Mouse (Mus musculus): ENCODE data around the gene Nfkbie. TPM values are rescaled to one million over a fixed set of nuclear protein-coding genes. Genes with fewer than 3 reads are reported as not detected.

Nfkbie gene
- total and polyA plus RNA-seq, 3 experiments, result 5.9 to 11.1 (median 9.2) TPM

DNA sequence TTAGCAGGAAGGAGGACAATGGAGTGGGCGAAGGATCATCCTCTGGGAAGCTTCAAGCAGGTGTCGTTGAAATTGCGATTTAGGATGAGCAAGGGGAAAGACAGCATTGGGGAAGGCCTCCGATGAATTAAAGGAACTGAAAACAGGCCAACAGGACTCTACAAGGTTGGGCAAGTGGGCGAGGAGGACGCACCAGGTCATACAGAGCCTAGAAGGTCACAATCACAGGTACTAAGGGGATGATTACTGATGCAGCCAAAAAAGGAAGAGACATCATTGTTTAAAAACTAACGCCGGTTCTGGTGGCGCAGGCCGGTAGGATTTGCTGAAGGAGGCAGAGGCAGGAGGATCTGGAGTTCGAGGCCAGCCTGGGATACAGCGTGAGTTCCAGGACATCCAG is 7.7 kb downstream of the Nfkbie start:
- no peak overlapping the region; the same call in 1 of the 2 replicates for H3K4me3 ChIP-seq (ENCODE audit: low read depth, low read length)
- ATAC-seq (ENCODE audit: extremely low read depth, insufficient number of reproducible peaks, low FRiP score, poor library complexity, severe bottlenecking), result no peak
- H3K36me3 ChIP-seq (replicated peaks), result peaks cover 78% of the 10 kb centered on the region
- H3K9me3 ChIP-seq (replicated peaks), result no peaks in the 10 kb centered on the region
- no peak for DNase-seq (ENCODE audit: low spot score)
- peaks cover 54% of the 10 kb centered on the region for H3K4me1 ChIP-seq (ENCODE audit: insufficient read depth, low read depth, low read length)
- no peaks in the 10 kb centered on the region for H3K27me3 ChIP-seq (ENCODE audit: insufficient read depth, low read length)
- no peak for TF ChIP-seq TAL1 (conservative IDR thresholded peaks at IDR 0.05; ENCODE audit: low read depth, low read length)
- no peak for TF ChIP-seq GATA2 (IDR thresholded peaks at IDR 0.05; ENCODE audit: borderline replicate concordance, low read depth, low read length)
- no peak for TF ChIP-seq CTCF (IDR thresholded peaks at IDR 0.05; ENCODE audit: low read depth, low read length)
- no peak for TF ChIP-seq POLR2AphosphoS5 (IDR thresholded peaks at IDR 0.05; ENCODE audit: insufficient replicate concordance, low read depth, low read length)
- no peak for TF ChIP-seq GATA1 (IDR thresholded peaks at IDR 0.05; ENCODE audit: borderline replicate concordance, low read length)

DNA sequence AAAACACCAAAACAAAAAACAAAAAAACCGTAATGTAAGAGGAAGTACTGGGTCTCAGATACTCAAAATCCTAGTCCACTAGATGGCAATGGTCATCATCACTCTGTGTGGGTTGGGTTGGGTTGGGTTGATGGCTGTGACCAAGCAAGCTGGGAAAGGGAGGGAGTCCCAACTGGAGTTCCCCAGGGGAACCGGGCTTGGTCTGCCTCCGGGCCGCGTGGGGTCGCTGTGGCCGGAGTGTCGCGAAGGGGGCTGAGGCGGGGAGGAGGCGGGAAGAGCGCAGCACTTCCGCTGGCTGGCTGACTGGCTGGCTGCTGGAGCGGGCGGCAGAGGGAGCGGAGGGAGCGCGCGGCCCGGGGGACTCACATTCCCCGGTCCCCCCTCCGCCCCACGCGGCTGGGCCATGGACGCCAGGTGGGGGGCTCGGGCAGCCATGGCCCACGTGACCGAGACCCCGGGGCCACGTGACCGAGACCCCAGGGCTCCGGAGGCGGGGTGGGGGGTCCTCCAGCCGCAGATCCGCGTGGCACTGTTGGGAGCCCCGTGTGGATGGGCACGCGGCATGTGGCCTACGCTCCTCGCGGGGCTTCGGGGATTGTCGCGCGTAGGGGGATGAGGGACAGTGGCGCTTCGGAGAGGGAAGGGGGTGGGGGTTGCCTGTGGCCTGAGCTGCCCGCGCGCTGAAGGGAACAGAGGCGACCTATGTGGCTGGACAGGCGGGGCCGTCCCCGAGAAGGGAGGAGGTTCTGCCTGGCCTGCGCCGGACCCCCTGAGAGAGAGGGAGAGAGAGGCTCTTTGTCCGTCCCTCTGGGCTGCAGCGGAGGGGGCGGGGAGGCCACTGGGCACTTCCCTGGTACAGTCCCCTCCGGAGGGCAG is 8.4 kb downstream of the Nfkbie start, which contains the start of gene Slc35b2:
Gene Slc35b2 (plus strand): TSS at position 220 of the 876 bp plus-strand sequence.
- Histone ChIP-seq H3K36me3 (replicated peaks) (peaks cover 78% of the 10 kb centered on the region), H3K9me3 (replicated peaks) (no peaks in the 10 kb centered on the region), H3K4me3 (ENCODE audit: low read depth, low read length) (peak within 1 kb of the TSS; percentile 98), H3K27me3 (ENCODE audit: insufficient read depth, low read length) (no peaks in the 10 kb centered on the region), H3K4me1 (ENCODE audit: insufficient read depth, low read depth, low read length) (peaks cover 56% of the 10 kb centered on the region)
- ATAC-seq (ENCODE audit: extremely low read depth, insufficient number of reproducible peaks, low FRiP score, poor library complexity, severe bottlenecking), result peak; percentile 65
- DNase-seq (ENCODE audit: low spot score), result peak; percentile 91
- TF ChIP-seq TAL1 (conservative IDR thresholded peaks at IDR 0.05; ENCODE audit: low read depth, low read length) (no peak), CTCF (IDR thresholded peaks at IDR 0.05; ENCODE audit: low read depth, low read length) (peak; percentile 43; the same call in 1 of the 2 replicates), POLR2AphosphoS5 (IDR thresholded peaks at IDR 0.05; ENCODE audit: insufficient replicate concordance, low read depth, low read length) (no peak), GATA1 (IDR thresholded peaks at IDR 0.05; ENCODE audit: borderline replicate concordance, low read length) (no peak), GATA2 (IDR thresholded peaks at IDR 0.05; ENCODE audit: borderline replicate concordance, low read depth, low read length) (no peak)

DNA sequence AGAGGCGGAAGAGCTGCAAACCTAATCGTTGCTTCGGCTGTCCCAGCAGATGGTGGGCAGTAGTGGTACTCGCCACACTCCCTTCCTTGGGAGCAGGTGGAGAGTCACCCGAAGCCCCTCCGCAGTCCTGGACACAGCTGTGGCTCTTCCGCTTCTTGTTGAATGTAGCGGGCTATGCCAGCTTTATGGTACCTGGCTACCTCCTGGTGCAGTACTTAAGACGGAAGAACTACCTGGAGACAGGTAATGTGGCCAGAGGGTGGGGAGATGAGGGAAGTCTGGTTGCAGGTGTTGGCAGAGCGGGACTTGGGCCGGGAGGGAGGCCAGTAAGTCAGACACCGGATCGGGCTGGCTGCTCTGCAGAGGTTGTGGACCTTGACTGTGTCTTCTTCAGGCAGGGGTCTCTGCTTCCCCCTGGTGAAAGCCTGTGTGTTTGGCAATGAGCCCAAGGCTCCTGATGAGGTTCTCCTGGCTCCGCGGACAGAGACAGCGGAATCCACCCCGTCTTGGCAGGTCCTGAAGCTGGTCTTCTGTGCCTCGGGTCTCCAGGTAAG is 9.1 kb downstream of the Nfkbie start:
- Histone ChIP-seq H3K4me1 (ENCODE audit: insufficient read depth, low read depth, low read length) (peaks cover 63% of the 10 kb centered on the region), H3K4me3 (ENCODE audit: low read depth, low read length) (peak overlapping the region; percentile 98), H3K9me3 (replicated peaks) (no peaks in the 10 kb centered on the region), H3K27me3 (ENCODE audit: insufficient read depth, low read length) (no peaks in the 10 kb centered on the region), H3K36me3 (replicated peaks) (peaks cover 80% of the 10 kb centered on the region)
- ATAC-seq (ENCODE audit: extremely low read depth, insufficient number of reproducible peaks, low FRiP score, poor library complexity, severe bottlenecking) (no peak), DNase-seq (ENCODE audit: low spot score) (no peak)
- TF ChIP-seq GATA1 (IDR thresholded peaks at IDR 0.05; ENCODE audit: borderline replicate concordance, low read length) (no peak), POLR2AphosphoS5 (IDR thresholded peaks at IDR 0.05; ENCODE audit: insufficient replicate concordance, low read depth, low read length) (peak; percentile 73; the same call in 1 of the 2 replicates)

DNA sequence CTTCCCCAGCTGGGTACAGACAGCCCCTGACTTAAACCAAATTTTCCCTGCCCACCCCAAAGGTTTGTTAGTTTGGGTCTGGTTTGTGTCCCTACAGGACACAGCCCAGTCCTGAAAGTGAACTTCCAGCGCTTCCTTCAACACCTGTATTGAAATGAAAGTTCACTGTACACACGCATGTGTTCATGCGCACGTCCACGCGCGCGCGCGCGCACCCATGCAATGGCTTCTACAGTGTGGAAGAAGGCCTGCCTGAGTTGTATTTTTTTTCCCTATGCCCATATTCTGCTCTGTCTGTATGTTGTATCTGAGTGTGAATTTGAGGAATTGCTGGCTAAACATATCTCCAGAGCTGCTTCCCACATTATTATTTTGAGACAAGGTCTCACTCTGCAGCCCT is 9.6 kb downstream of the Nfkbie start:
- Histone ChIP-seq H3K4me1 (ENCODE audit: insufficient read depth, low read depth, low read length) (peaks cover 68% of the 10 kb centered on the region), H3K36me3 (replicated peaks) (peaks cover 80% of the 10 kb centered on the region), H3K27me3 (ENCODE audit: insufficient read depth, low read length) (no peaks in the 10 kb centered on the region), H3K4me3 (ENCODE audit: low read depth, low read length) (peak overlapping the region; percentile 98), H3K9me3 (replicated peaks) (no peaks in the 10 kb centered on the region)
- DNase-seq (ENCODE audit: low spot score) (no peak), ATAC-seq (ENCODE audit: extremely low read depth, insufficient number of reproducible peaks, low FRiP score, poor library complexity, severe bottlenecking) (no peak)
- TF ChIP-seq POLR2AphosphoS5 (IDR thresholded peaks at IDR 0.05; ENCODE audit: insufficient replicate concordance, low read depth, low read length) (no peak), TAL1 (conservative IDR thresholded peaks at IDR 0.05; ENCODE audit: low read depth, low read length) (no peak)

DNA sequence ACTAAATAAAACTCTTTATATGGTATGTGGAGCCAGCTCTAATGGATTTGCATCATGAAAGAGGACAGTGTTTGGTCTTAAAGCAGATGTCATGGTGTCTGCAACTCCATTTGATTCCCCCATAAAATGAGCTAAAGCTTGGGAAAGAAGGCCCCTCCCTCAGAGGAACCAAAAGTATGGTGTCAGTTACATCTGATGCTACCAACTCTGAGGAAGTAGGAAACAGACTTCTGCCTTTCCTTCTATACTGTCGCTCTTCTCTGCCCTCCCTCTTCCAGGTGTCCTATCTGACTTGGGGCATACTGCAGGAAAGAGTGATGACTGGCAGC is 10.5 kb downstream of the Nfkbie start:
- DNase-seq (ENCODE audit: low spot score) (no peak), ATAC-seq (ENCODE audit: extremely low read depth, insufficient number of reproducible peaks, low FRiP score, poor library complexity, severe bottlenecking) (no peak)
- peak overlapping the region; percentile 47; the same call in 1 of the 2 replicates for H3K4me3 ChIP-seq (ENCODE audit: low read depth, low read length)
- no peaks in the 10 kb centered on the region for H3K27me3 ChIP-seq (ENCODE audit: insufficient read depth, low read length)
- TF ChIP-seq GATA2 (IDR thresholded peaks at IDR 0.05; ENCODE audit: borderline replicate concordance, low read depth, low read length) (no peak), POLR2AphosphoS5 (IDR thresholded peaks at IDR 0.05; ENCODE audit: insufficient replicate concordance, low read depth, low read length) (no peak), CTCF (IDR thresholded peaks at IDR 0.05; ENCODE audit: low read depth, low read length) (no peak), TAL1 (conservative IDR thresholded peaks at IDR 0.05; ENCODE audit: low read depth, low read length) (no peak), GATA1 (IDR thresholded peaks at IDR 0.05; ENCODE audit: borderline replicate concordance, low read length) (no peak)
- no peaks in the 10 kb centered on the region for H3K9me3 ChIP-seq (replicated peaks)
- peaks cover 76% of the 10 kb centered on the region for H3K4me1 ChIP-seq (ENCODE audit: insufficient read depth, low read depth, low read length)
- H3K36me3 ChIP-seq (replicated peaks), result peaks cover 80% of the 10 kb centered on the region

DNA sequence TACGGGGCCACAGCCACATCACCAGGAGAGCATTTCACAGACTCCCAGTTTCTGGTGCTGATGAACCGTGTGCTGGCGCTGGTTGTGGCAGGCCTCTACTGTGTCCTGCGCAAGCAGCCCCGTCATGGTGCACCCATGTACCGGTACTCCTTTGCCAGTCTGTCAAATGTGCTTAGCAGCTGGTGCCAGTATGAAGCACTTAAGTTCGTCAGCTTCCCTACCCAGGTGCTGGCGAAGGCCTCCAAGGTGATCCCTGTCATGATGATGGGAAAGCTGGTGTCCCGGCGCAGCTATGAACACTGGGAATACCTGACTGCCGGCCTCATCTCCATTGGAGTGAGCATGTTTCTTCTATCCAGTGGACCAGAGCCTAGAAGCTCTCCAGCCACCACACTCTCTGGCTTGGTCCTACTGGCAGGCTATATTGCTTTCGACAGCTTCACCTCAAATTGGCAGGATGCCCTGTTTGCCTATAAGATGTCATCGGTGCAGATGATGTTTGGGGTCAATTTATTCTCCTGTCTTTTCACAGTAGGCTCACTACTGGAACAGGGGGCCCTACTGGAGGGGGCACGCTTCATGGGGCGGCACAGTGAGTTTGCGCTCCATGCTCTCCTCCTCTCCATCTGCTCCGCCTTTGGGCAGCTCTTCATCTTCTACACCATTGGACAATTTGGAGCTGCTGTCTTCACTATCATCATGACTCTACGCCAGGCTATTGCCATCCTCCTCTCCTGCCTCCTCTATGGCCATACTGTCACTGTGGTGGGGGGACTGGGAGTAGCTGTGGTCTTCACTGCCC is 11.1 kb downstream of the Nfkbie start:
- 0 out of 2 replicates have a peak, but pooled peaks have one; percentile 10 for ATAC-seq (ENCODE audit: extremely low read depth, insufficient number of reproducible peaks, low FRiP score, poor library complexity, severe bottlenecking)
- Histone ChIP-seq H3K9me3 (replicated peaks) (no peaks in the 10 kb centered on the region), H3K4me3 (ENCODE audit: low read depth, low read length) (peak overlapping the region; percentile 47; the same call in 1 of the 2 replicates), H3K4me1 (ENCODE audit: insufficient read depth, low read depth, low read length) (peaks cover 82% of the 10 kb centered on the region), H3K27me3 (ENCODE audit: insufficient read depth, low read length) (no peaks in the 10 kb centered on the region), H3K36me3 (replicated peaks) (peaks cover 85% of the 10 kb centered on the region)
- DNase-seq (ENCODE audit: low spot score), result no peak
- TF ChIP-seq CTCF (IDR thresholded peaks at IDR 0.05; ENCODE audit: low read depth, low read length), result no peak
- peak; percentile 67 for TF ChIP-seq POLR2AphosphoS5 (IDR thresholded peaks at IDR 0.05; ENCODE audit: insufficient replicate concordance, low read depth, low read length)
